Mouse (Mus musculus): Measurements from ENCODE around the gene Lysmd2. TPM values are rescaled to one million over a fixed set of nuclear protein-coding genes. Genes with fewer than 3 reads are reported as not detected.
"Not testable (repeated sequence)": the region's sequence is repeated elsewhere in the genome, so short reads cannot be mapped to it uniquely, and the experiment has no call there.

Lysmd2 gene
- polyA plus RNA-seq, 1 experiment: 13.7 TPM

DNA sequence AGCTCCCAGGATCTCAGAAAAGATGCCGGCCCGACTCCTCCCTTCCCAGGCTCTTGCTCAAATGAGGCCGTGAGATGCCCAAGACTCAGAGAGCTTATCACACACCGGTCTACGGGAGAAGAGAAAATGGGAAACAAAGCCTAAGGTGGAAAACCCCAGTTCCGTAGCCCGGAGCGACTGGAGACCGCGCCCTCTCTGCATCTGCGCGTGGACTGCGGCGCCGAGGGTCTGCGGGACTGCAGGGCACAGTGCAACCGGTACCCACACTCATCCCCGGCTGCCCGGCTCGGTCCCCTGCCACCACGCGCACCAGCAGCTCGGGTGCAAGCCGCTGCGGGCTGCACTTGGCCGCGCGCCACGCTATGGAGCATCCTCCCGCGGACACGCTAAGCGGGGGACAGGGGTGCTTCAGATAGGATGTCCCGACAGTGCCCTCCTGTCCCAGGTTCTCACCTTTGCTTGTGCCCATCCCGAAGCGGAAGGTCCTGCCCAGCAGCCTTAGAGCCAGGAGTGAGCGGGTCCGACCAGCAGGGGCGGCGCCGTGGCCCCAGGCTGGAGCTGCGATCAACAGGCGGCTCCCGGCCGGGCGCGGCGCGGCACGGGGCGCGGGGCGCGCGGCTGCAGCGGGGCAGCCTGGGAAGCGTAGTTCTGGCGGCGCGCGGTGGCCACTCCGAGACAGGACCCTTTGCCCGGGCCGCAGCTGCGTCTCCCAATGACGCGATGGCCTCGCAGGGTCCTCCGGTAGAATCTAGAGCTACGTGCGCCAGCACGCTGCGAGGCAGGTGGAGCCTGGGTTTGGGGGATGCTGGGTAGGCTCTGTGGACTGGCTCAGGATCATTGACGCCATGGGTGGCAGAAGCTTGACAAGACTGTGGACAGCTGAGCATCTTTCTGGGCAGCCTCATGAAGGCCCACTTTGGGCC lies 14.7 kb upstream of the Lysmd2 start, which contains the start of gene Tmod2:
Gene Tmod2, minus strand, starts transcription at position 755 of the 923 bp plus-strand sequence.
- WGBS: 2% methylated on average over 74 of the region's 74 CpGs
- H3K4me3 ChIP-seq (ENCODE audit: low read depth, low read length): peak within 1 kb of the TSS; percentile 78
- peaks cover 2% of the 10 kb centered on the region; the same call in 1 of the 2 replicates for H3K4me1 ChIP-seq (ENCODE audit: control insufficient read depth, insufficient read depth, insufficient read length, low read length)
- H3K27ac ChIP-seq (ENCODE audit: insufficient read depth, low read depth, low read length): no peak within 1 kb of the TSS
- TF ChIP-seq POLR2A (IDR thresholded peaks at IDR 0.05; ENCODE audit: low read depth, low read length) (no peak), CTCF (IDR thresholded peaks at IDR 0.05; ENCODE audit: extremely low read depth, insufficient read length, insufficient replicate concordance, low read depth, low read length) (no peak)
- peaks cover 4% of the 10 kb centered on the region; the same call in 1 of the 2 replicates for H3K27me3 ChIP-seq (ENCODE audit: control insufficient read depth, insufficient read depth, low read length)
- H3K36me3 ChIP-seq (ENCODE audit: control insufficient read depth, insufficient read depth, low read length): no peaks in the 10 kb centered on the region

- Histone ChIP-seq H3K36me3 (ENCODE audit: control insufficient read depth, insufficient read depth, low read length) (no peaks in the 10 kb centered on the region), H3K27ac (ENCODE audit: insufficient read depth, low read depth, low read length) (no peak overlapping the region), H3K27me3 (ENCODE audit: control insufficient read depth, insufficient read depth, low read length) (no peaks in the 10 kb centered on the region), H3K4me3 (ENCODE audit: low read depth, low read length) (no peak overlapping the region), H3K4me1 (ENCODE audit: control insufficient read depth, insufficient read depth, insufficient read length, low read length) (no peaks in the 10 kb centered on the region)
- no peak for TF ChIP-seq POLR2A (IDR thresholded peaks at IDR 0.05; ENCODE audit: low read depth, low read length)
- no peak for TF ChIP-seq CTCF (IDR thresholded peaks at IDR 0.05; ENCODE audit: extremely low read depth, insufficient read length, insufficient replicate concordance, low read depth, low read length)
- WGBS: 52% methylated on average over 3 of the region's 3 CpGs
Observed at GRCm38 (mm10) chr9:75616560-75616959, 9.0 kb upstream of the Lysmd2 start.

- no peak for TF ChIP-seq POLR2A (IDR thresholded peaks at IDR 0.05; ENCODE audit: low read depth, low read length)
- no peak for TF ChIP-seq CTCF (IDR thresholded peaks at IDR 0.05; ENCODE audit: extremely low read depth, insufficient read length, insufficient replicate concordance, low read depth, low read length)
- H3K4me3 ChIP-seq (ENCODE audit: low read depth, low read length): no peak overlapping the region
- H3K4me1 ChIP-seq (ENCODE audit: control insufficient read depth, insufficient read depth, insufficient read length, low read length): no peaks in the 10 kb centered on the region
- WGBS: 91% methylated on average over 6 of the region's 6 CpGs
- no peak overlapping the region for H3K27ac ChIP-seq (ENCODE audit: insufficient read depth, low read depth, low read length)
- H3K36me3 ChIP-seq (ENCODE audit: control insufficient read depth, insufficient read depth, low read length): no peaks in the 10 kb centered on the region
- no peaks in the 10 kb centered on the region for H3K27me3 ChIP-seq (ENCODE audit: control insufficient read depth, insufficient read depth, low read length)
Observed at GRCm38 (mm10) chr9:75618836-75619400, 6.6 kb upstream of the Lysmd2 start.

GRCm38 (mm10) chr9:75619761-75620160 lies 5.8 kb upstream of the Lysmd2 start:
- H3K27ac ChIP-seq (ENCODE audit: insufficient read depth, low read depth, low read length); H3K4me1 ChIP-seq (ENCODE audit: control insufficient read depth, insufficient read depth, insufficient read length, low read length); H3K4me3 ChIP-seq (ENCODE audit: low read depth, low read length); H3K36me3 ChIP-seq (ENCODE audit: control insufficient read depth, insufficient read depth, low read length); H3K27me3 ChIP-seq (ENCODE audit: control insufficient read depth, insufficient read depth, low read length): not testable (repeated sequence)
- WGBS: 89% methylated on average over 2 of the region's 2 CpGs

GRCm38 (mm10) chr9:75621428-75621827 lies 4.1 kb upstream of the Lysmd2 start:
- TF ChIP-seq CTCF (IDR thresholded peaks at IDR 0.05; ENCODE audit: extremely low read depth, insufficient read length, insufficient replicate concordance, low read depth, low read length): no peak
- no peak for TF ChIP-seq POLR2A (IDR thresholded peaks at IDR 0.05; ENCODE audit: low read depth, low read length)
- 79% methylated on average over 3 of the region's 3 CpGs for WGBS

DNA sequence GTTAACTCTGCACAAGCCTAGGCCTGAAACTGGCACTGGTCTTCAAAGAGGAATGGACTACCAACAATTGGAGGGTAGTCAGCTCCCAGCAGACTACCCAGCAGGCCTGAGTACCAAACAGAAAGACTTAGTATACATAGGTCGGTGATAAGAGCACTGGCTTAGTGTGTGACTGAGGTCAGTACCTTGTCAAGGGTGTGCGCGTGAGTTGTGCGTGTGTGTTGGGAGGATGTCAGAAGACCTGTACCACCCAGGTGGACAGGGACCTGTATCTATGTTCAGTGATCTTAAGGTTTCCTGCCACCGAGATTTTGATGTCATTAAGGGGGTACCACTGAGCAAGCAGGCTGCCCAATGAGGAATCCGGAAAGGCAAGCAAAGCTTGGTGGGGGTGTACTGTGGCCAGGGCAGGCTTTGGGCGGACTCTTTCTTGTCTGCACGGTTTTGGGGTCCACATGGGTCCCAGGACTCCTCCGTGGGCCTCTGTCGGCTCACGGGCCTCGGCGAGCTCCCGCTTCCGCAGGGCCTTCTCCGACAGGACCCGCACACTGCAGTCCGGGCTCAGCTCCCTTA lies 472 bp upstream of the Lysmd2 start:
- Histone ChIP-seq H3K27me3 (ENCODE audit: control insufficient read depth, insufficient read depth, low read length) (no peaks in the 10 kb centered on the region), H3K36me3 (ENCODE audit: control insufficient read depth, insufficient read depth, low read length) (no peaks in the 10 kb centered on the region), H3K4me3 (ENCODE audit: low read depth, low read length) (peak overlapping the region; percentile 90), H3K27ac (ENCODE audit: insufficient read depth, low read depth, low read length) (no peak overlapping the region), H3K4me1 (ENCODE audit: control insufficient read depth, insufficient read depth, insufficient read length, low read length) (peaks cover 3% of the 10 kb centered on the region; the same call in 1 of the 2 replicates)
- 20% methylated on average over 18 of the region's 18 CpGs for whole genome bisulfite sequencing
- no peak for TF ChIP-seq CTCF (IDR thresholded peaks at IDR 0.05; ENCODE audit: extremely low read depth, insufficient read length, insufficient replicate concordance, low read depth, low read length)
- no peak for TF ChIP-seq POLR2A (IDR thresholded peaks at IDR 0.05; ENCODE audit: low read depth, low read length)

More at GRCm38 (mm10) chr9:75621428-75621827, 4.1 kb upstream of the Lysmd2 start:
- Histone ChIP-seq H3K36me3 (ENCODE audit: control insufficient read depth, insufficient read depth, low read length) (no peaks in the 10 kb centered on the region), H3K27ac (ENCODE audit: insufficient read depth, low read depth, low read length) (no peak overlapping the region), H3K4me1 (ENCODE audit: control insufficient read depth, insufficient read depth, insufficient read length, low read length) (peaks cover 3% of the 10 kb centered on the region; the same call in 1 of the 2 replicates), H3K27me3 (ENCODE audit: control insufficient read depth, insufficient read depth, low read length) (no peaks in the 10 kb centered on the region), H3K4me3 (ENCODE audit: low read depth, low read length) (no peak overlapping the region)

DNA sequence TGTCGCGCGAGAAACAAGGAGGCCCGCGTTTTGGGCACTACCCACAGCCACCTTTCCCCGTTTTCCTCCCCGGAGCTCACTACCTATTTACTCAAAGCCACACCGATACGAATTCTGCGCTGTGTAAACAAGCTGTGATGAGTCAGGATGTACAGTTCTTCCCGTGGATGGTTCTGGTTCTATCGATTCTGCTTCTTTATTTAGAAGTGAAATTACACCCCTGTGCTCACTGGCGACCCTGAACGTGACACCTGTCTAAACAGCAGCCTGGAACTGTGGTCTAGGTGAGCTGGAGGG lies 715 bp downstream of the Lysmd2 start:
- WGBS: under 1% methylated on average over 14 of the region's 14 CpGs
- Histone ChIP-seq H3K4me3 (ENCODE audit: low read depth, low read length) (peak overlapping the region; percentile 90), H3K36me3 (ENCODE audit: control insufficient read depth, insufficient read depth, low read length) (no peaks in the 10 kb centered on the region), H3K27ac (ENCODE audit: insufficient read depth, low read depth, low read length) (0 out of 2 replicates have a peak overlapping the region, but pooled peaks have one; percentile 3), H3K4me1 (ENCODE audit: control insufficient read depth, insufficient read depth, insufficient read length, low read length) (peaks cover 5% of the 10 kb centered on the region; the same call in 1 of the 2 replicates), H3K27me3 (ENCODE audit: control insufficient read depth, insufficient read depth, low read length) (no peaks in the 10 kb centered on the region)
- TF ChIP-seq POLR2A (IDR thresholded peaks at IDR 0.05; ENCODE audit: low read depth, low read length): no peak
- no peak for TF ChIP-seq CTCF (IDR thresholded peaks at IDR 0.05; ENCODE audit: extremely low read depth, insufficient read length, insufficient replicate concordance, low read depth, low read length)
